Mouse (Mus musculus) midbrain, embryonic 14.5 days (tissue): ENCODE measurements at regions not wholly inside any gene's neighbourhood (a gene's known extent, or its start where the extent isn't known, plus 50 kb on each side); places are given as distances from the start of the nearest gene placed in this dataset.
"Not testable (repeated sequence)": the region's sequence is repeated elsewhere in the genome, so short reads cannot be mapped to it uniquely, and the experiment has no call there.

Experiments
- ATAC-seq: fragments of 200-750 bp; cut with Nextera tagmentation; 2 replicates; pipeline ENCODE4 v1.8.0; 2017; ENCODE audit warnings: moderate number of reproducible peaks, moderate library complexity; ENCODE audit not compliant: low FRiP score, low TSS enrichment
- DNase-seq: peaks from one replicate; pipeline ENCODE4 v3.0.0-alpha.2; 2015
- H3K27ac ChIP-seq: fragments of 300-500 bp; sonication (generic); replicated peaks from 2 replicates; pipeline ENCODE4 v1.5.1; 2014; ENCODE audit warnings: mild to moderate bottlenecking, low read depth, low read length, moderate library complexity
- H3K27me3 ChIP-seq: fragments of 300-500 bp; sonication (generic); 2 replicates; pipeline ENCODE4 v1.6.1; 2014; ENCODE audit warnings: low read length, control low read depth, mixed read lengths; ENCODE audit not compliant: control insufficient read depth, insufficient read depth
- H3K36me3 ChIP-seq: fragments of 300-500 bp; sonication (generic); 2 replicates; pipeline ENCODE4 v1.6.1; 2014; ENCODE audit warnings: low read length, control low read depth; ENCODE audit not compliant: control insufficient read depth, insufficient read depth
- H3K4me1 ChIP-seq: fragments of 300-500 bp; sonication (generic); 2 replicates; pipeline ENCODE4 v1.6.1; 2014; ENCODE audit warnings: mild to moderate bottlenecking, antibody characterized with exemption, low read length, control low read depth; ENCODE audit not compliant: control insufficient read depth, insufficient read depth
- H3K4me2 ChIP-seq: fragments of 300-500 bp; sonication (generic); 2 replicates; pipeline ENCODE4 v1.6.1; 2014; ENCODE audit warnings: mild to moderate bottlenecking, low read length, moderate library complexity
- H3K4me3 ChIP-seq: fragments of 300-500 bp; sonication (generic); replicated peaks from 2 replicates; pipeline ENCODE4 v1.5.1; 2014; ENCODE audit warnings: low read depth, low read length
- H3K9ac ChIP-seq: fragments of 300-500 bp; sonication (generic); replicated peaks from 2 replicates; pipeline ENCODE4 v1.6.1; 2014; ENCODE audit warnings: mild to moderate bottlenecking, low read length, moderate library complexity
- H3K9me3 ChIP-seq: fragments of 300-500 bp; sonication (generic); 2 replicates; pipeline ENCODE4 v1.6.1; 2016; ENCODE audit warnings: low read length, control low read depth, mixed read lengths; ENCODE audit not compliant: control insufficient read depth
- WGBS: fragments of 180-500 bp; shearing (Covaris S2); extraction: QIAGEN DNeasy Blood & Tissue Kit; methylation state at CpG from one replicate; pipeline ENCODE4 v1.1.7; 2014; 5-methylcytosine and 5-hydroxymethylcytosine counted together

DNA sequence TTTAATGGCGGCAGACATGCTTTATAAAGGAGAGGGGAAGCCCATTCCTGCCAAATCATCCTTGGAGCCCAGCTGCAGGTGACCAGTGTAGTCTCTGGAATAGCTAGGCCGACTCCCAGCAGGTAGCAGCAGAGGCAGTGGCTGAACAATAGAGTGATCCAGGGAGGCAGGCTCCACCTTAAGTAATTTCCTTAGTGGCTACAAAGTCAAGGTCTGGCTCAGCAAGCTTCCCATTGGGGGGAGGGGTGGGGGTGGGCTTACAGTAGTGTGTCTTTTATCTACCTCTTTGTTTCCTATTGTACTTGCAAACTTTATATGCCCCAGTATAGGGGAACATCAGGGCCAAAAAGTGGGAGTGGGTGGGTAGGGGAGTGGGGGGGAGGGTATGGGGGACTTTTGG is 1080.0 kb upstream of the Pcdh10 start:
- H3K9ac ChIP-seq, H3K4me3 ChIP-seq, H3K27ac ChIP-seq, DNase-seq, H3K27me3 ChIP-seq, H3K36me3 ChIP-seq, H3K4me2 ChIP-seq, H3K4me1 ChIP-seq, ATAC-seq, H3K9me3 ChIP-seq: not testable (repeated sequence)
- 58% methylated on average over 2 of the region's 2 CpGs for whole genome bisulfite sequencing

GRCm38 (mm10) chr3:44301077-44301476 is 1077.1 kb upstream of the Pcdh10 start:
- DNase-seq (peak; percentile 44), ATAC-seq (no peak; the same call in 1 of the 2 replicates)
- Histone ChIP-seq H3K4me1 (no peaks in the 10 kb centered on the region), H3K27me3 (no peaks in the 10 kb centered on the region), H3K36me3 (no peaks in the 10 kb centered on the region), H3K9ac (no peak overlapping the region), H3K27ac (no peak overlapping the region), H3K4me2 (no peak overlapping the region), H3K9me3 (no peaks in the 10 kb centered on the region), H3K4me3 (no peak overlapping the region)
- WGBS, result 54% methylated on average over 2 of the region's 2 CpGs

DNA sequence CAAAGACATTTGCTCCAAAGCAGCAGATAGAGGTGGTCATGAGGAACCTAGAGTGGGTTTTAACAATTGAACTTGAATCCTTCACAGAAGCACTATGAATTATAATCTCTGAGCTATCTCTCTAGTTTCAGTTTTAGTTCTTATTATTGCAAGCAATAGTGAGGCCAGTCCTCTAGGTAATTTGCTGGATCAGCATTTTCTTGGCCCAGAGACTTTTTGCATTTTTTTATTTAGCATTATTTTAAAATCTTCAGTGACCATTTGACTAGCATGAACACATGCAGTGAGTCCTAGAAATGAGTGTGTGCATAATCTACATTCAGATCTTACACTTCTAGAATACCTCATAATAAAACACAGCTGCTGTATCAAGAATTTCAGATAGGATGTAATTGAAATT is 1055.0 kb upstream of the Pcdh10 start:
- ATAC-seq (no peak), DNase-seq (no peak)
- Histone ChIP-seq H3K27me3 (no peaks in the 10 kb centered on the region), H3K36me3 (no peaks in the 10 kb centered on the region), H3K4me3 (no peak overlapping the region), H3K4me2 (no peak overlapping the region), H3K27ac (no peak overlapping the region), H3K9ac (no peak overlapping the region), H3K4me1 (no peaks in the 10 kb centered on the region), H3K9me3 (no peaks in the 10 kb centered on the region)
